Mouse (Mus musculus) lung, adult 2 months (tissue): ENCODE measurements around the gene Crbn.

Source experiments
- CTCF ChIP-seq: fragments of 200-500 bp; IDR thresholded peaks from 2 replicates; pipeline ENCODE4 v1.5.1; 2011; ENCODE audit warnings: mild to moderate bottlenecking, low read length, control low read depth; ENCODE audit not compliant: insufficient read depth
- POLR2A ChIP-seq: fragments of 200-500 bp; IDR thresholded peaks from 2 replicates; pipeline ENCODE4 v1.6.1; 2011; ENCODE audit warnings: low read depth, mild to moderate bottlenecking, control low read depth, low read length, borderline replicate concordance; ENCODE audit errors: extremely low read depth

DNA sequence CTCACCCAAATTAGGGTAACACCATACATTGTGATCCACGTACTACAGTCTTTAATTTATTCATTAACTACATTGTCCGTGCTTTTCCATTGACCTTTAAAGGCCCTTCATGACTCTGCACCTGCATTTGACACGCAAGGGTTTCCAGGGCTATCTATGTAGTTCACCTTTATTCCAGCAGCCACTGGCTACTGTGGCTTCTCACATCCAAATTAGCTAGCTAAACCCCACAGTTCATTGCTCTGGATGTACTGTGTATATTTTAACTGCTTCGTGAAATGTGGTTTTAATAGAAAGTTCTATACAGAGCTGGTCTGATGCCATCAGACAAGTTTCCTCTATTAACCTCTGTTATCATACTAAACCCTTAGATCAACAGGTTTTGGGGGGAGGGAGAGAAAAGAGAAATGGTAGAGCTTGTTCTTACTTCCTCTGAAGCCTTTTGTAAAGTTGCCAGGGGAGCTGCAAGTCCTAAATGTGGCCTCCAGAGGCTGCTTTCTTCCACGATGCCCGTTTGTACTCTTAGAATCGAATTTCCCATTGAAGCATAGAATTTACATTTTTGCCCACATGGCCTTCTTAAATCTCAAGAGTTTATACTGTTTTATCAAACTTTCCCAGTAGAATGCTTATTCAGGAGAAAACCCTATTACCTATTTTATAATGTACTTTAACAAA, 56.2 kb downstream of the Crbn start:
- TF ChIP-seq CTCF (no peak), POLR2A (no peak)
